Mouse (Mus musculus): Measurements from ENCODE around the gene Nckap1.
"Not testable (repeated sequence)": the region's sequence is repeated elsewhere in the genome, so short reads cannot be mapped to it uniquely, and the experiment has no call there.

Gene Nckap1

DNA sequence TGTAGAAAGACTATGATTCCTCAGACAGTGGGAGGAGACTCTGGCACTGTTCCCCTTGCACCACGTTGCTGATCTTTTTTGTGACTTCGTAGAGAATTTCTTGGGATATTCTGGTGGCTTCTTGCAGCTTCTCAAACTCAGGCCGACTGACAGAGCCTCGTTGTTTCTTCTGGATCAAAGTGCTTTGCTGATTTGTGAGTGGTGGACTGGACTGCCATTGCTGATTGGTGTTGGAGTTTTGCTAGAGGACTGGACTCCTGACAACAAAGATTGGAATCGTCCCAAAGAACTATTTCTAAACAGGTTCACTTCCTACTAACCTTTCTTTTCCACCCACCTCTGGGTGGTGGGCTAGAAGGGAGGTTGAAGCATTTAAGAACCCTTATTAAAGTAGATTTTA lies 21.5 kb downstream of the Nckap1 start:
- DNase-seq = no peak

DNA sequence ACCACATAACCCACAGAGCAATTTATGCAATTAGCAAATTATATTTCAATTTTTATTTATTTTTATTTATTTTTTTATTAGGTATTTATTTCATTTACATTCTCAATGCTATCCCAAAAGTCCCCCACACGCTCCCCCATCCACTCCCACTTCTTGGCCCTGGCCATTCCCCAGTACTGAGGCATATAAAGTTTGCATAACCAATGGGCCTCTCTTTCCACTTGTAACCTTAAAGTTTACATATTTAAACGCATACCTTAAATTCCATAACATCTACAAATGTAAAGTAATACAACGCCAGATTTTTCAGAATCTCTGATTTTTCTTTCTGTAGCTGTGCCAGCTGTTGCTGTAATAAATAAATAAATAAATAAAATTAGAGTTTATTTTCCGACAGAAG lies 26.7 kb downstream of the Nckap1 start:
- no peak for DNase-seq

DNA sequence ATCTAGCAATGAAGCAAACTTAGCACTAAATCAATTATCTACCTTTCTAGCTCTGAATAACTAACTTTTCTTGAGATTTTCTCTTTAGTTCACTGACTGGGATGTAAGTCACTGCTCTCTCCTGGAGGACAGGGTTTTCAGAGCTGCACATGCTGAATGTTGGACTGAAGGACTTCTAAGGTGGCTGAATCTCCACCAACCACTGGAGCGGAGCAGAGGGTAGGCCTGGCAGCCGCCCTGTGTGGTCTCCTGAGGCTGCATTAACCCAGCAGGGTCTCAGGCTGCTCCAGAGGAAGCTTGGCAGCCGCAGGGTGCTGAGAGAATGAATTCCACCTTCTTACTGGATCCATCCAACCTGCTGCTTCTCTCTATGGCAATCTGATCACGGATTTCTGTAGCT lies 31.5 kb downstream of the Nckap1 start:
- no peak for DNase-seq

DNA sequence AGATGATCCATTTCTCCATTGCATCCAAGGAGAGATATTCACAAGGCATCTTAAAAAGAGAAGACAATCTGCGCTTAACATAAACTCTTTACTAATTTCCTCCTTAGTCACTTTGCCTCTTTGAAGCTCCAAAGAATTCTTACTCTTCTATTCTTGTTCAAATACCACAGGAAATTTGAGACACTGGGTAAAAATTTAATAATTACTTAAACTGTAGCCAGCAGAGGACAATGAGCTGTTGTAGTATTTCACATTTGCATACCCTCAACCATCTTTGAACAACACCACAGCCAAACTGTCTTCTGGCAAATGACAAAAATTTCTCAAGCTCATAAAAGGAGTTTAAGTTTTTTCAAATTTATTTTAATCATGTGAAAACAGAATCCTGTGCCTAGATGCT lies 33.3 kb downstream of the Nckap1 start:
- no peak for DNase-seq

DNA sequence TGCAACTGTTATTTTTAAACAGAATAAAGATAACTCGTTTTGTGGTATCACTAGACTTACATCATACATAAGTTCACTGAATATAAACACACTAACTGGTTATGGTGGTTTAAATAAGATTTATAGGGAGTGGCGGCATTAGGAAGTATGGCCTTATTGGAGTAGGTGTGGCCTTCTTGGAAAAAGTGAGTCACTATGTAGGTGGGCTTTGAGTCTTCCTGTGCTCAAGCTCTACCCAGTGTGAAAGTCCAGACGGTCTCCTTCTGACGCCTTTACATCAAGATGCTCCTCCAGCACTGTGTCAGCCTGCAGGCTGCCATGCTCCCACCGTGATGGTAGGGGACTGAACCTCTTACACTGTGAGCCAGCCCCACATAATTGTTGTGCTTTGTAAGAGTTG lies 38.4 kb downstream of the Nckap1 start:
- DNase-seq = no peak

DNA sequence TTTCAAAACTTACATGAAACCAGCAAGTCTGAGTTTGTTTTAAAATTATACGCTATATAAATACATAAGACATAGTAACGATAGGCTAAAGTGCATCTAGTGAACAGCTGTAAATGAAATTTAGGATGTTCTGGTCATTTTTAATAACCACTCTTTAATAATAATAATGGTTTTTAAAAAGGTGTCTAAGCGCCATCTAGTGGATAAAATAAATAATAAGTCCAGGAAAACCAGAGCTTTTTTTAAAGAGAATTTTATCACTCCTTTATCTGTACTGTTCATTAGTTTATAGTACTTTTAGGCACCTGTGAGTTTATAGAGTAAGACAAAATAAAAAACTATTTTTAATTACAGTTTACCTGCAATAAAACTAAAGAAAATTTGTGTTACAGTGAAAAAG lies 44.0 kb downstream of the Nckap1 start:
- no peak for DNase-seq

DNA sequence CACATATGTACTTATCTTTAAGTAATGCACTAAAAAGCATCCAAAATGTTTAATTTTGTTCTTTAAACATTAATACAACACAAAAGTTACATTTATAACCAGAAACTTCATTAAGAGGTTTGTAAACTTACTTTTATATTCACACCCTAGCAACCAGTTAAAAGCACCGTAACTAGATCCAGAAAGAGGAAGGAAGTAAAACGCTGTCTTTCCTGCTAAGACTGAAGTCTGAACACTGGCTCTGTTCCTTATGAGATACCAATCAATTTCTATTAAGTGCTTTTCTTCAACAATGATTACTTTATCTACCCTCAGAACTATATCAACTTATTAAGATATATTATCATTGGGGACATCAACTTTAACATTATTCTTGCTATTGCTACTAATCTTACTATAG lies 44.6 kb downstream of the Nckap1 start:
- DNase-seq = no peak

DNA sequence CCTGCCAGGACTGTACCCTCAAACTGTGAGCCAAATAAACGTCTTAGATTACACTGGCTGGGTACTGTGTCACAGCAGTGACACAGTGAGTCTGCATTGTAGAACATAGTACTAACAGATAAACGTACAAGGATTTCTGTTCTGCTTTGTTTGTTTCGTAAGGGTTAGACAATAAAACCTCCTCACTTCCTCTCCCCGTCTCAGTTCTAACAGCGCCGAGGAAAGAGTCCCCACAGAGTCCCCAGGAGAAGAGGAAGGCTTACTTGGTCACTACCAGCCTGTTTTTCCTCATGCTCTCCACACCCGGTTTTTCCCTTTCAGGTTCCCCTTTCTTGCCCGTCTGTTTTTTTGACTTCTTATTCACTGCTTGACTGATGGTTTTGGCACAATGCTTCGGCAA lies 56.9 kb downstream of the Nckap1 start:
- DNase-seq = no peak

DNA sequence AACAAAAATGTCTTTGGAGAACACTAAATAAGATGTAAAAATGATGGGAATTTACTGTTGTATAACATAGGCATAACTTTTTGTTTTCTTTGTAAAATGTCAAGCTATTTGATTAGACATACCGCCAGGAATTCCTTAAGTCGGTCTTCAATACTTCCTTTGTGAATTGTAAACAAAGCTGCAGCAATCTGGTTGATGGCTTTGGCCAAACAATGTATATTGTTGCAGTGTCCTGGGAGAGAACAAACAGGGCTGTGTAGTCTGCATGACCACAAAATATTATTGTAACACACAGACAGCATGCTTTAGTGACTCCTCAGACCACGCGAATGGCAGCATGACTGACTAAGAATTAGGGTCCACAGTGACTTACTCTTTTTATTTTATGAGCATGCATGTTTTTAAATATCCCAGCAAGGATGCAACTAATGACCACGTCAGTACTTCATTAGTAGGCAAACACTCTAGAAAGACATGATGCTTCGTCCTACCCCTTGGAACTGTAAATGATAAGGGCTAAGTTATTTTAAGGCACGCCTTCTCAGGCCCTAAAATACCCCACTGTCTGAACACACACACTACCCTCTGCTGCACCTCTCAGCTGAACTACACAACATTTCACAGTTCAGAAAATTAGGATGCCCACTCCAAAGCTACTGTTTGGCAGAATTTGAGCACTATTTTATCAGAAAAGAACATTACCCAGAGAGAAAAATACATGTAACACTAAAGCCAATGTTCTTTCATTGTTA lies 75.0 kb downstream of the Nckap1 start:
- DNase-seq = no peak

DNA sequence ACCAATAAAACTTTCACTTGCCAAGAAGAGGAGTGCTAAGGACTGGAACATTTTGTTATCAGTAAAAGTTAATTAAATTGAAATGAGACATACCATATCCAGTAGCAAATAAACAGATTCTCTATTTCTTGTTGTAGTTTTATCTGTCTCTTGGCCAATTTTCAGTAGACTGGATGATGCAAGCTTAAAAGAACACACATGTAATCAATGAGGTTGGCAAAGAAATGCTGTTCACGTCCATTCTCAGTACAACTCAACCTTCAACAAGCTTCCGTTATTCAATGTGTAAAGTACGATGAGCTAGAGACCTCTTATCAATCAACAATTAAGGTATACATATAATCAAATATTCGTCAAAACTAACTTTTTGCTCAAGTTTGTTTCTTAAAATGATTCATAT lies 79.0 kb downstream of the Nckap1 start:
- DNase-seq = no peak

DNA sequence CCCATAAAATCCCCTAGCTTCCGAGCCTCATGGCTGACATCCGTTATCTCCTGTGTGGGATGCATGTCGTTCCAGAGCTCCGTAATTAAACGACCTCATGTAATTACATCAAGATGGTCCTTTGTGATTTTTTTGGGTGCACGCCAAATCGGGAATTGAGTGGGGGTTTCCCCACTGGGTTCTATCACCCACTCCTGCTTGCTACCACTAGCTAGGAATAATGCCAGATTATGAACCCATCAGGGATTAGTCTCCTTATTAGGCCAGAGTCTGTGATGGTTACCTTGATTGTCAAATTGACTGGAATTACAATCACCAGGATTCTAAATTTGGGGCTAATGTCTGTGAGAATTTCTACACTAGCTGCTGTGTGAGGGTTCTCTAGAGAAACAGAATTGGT lies 85.9 kb downstream of the Nckap1 start:
- not testable (repeated sequence) for DNase-seq

DNA sequence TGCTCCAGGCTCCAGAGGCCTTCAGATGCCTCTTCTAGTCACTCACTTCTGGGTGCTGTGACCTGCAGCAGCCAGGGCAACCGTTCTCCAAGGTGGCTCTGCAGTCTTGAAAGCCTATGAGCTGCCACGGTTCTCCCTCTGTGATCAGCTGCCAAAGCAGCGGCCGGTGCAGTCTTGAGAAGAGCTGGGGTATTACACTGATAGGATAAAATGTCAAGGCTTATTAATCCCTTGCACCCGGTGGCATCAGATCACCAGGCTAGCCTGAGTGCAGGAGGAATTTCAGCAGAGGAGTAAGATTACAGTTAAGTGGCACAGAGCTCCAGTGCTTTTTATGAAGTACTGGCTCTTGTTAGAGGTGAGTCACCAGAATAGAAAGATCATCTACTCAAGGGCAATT lies 94.3 kb downstream of the Nckap1 start:
- DNase-seq = no peak

DNA sequence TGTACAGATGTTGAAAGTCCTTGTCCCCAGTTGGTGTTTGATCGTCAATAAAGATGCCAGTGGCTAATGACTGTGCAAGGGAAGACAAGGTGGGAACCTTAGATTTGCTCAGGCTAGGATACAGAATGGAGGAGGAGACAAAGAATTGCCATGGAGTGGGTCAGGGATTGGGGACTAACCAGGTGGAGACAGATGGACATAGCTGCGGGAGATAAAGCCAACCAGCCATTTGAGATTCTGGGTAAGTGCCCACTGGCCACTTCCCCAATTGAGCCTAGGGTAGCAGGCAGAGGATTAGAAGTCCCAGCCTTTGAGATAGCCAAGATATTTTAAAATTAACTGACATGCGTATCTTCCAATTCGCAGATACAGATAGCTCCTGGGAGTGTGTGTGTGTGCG lies 96.2 kb downstream of the Nckap1 start:
- DNase-seq = no peak

DNA sequence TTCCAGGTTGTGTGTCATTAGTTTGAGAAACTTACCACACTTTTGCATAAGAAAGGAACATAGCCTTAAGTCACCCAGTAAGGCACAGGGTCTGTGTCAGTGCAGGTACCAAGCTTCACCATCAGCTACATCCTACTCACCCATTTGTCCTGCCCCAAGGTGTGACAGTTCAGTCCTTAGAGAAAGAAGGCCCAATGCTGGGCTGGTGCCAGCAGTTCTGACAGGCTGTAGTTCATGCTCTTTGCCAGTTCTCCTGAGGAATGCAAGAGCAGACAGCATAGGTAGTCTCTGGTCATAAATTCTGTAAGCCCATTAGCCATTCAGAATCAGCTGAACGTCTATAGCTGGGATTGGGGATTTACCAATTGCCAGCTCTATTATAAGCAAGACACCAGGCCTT lies 105.3 kb downstream of the Nckap1 start:
- no peak for DNase-seq

DNA sequence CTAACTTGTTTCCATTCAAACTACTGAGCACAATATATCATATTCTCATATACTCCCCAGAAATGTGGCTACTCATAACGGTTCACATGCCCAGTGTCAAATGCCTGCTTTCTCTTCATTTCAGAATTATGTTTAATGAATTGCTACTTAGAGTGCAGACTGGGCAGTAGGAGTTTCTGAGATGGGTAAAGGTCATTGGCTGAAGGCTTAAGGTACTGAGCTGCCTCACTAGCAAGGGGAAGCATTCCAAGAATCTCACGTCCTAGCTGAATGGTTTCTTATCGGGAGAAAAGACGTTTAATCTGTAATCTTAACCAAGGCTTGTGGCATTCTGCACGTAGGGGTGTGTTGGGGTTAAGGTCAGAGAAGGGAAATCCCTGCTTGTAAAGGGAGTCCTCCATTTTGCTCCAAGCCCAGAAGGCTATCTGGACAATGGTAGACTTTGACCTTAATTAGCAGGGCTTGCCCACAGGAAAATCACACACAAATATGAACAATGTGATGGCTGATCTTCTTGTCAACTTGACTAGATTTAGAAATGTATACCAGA lies 106.9 kb downstream of the Nckap1 start:
- no peak for DNase-seq

DNA sequence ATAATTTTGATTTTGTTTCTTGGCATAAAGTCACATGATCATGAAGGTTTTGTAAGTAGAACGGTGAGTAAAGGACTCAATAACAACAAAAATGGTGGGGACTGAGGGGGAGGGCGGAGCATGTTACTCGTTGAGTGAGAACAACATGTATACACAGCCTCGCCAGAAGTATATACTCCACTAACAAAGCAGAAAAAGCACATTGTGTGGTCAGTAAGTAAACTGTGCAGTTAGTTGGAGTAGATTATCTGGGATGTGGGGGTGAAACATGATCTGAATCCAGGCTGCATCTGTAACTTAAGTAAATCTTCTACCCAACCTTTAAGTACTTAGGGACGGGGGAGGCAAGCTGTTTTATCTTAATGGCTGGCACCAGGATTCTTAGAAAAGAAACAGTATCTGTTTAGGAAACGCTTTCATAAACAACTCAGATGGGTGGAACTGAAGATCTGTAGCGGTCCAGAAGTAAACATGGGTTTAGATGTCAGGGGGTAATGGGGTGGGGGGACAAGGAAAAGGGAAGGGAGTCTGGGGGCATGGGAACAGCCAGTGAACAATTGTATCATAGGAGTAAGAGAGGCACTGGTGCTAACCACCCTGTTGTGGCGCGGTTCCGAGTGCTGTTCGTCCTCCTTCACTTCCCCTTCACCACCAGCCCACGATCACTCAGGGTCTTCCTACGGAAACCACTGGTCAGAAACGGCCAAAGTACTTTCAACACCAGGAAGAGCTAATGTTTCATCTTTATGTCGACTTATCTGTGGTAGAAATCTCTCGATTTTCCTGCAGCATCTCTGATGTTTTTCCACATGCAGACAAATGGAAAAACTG lies 115.0 kb downstream of the Nckap1 start:
- DNase-seq = no peak

DNA sequence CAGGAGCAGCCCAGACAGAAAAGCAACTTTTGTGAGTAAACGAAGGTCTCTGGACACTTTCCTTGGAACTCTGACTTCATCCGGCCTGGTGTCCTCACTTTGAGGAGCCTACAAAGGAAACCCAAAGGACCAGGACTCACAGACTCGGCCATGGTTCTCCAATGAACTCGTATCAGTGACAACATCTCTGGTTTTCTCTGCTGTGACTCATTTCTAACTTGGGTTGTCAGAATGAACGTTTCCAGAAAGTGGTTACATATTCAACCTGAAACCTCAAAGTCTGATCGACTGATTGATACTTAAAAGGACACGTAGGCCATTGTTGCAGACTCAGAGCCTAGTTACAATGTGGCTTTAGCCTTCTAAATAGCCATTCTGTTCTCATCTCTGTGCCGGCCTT lies 119.4 kb downstream of the Nckap1 start:
- DNase-seq = no peak

Data from right cerebral cortex, postnatal 14 days (tissue).